ENCODE assay signal across 8 mouse cellular contexts in genomic region chr10:3534445-3534844, GRCm38 (mm10). TPM values are rescaled to one million over a fixed set of nuclear protein-coding genes. Genes with fewer than 3 reads are reported as not detected.
DNase-seq lines count a peak whose midpoint lies in the region; ATAC-seq lines count a peak whose summit lies in the region.

No protein-coding gene starts in this region.

- H3K9ac ChIP-seq in heart, embryonic 16.5 days (ENCODE audit: low read length), result no peak overlapping the region

- H3K4me2 ChIP-seq in heart, embryonic 16.5 days (ENCODE audit: low read depth, low read length), result peak overlapping the region; percentile 57

- no peaks in the 10 kb centered on the region for H3K9me3 ChIP-seq in heart, embryonic 16.5 days (replicated peaks; ENCODE audit: control insufficient read depth, low read length)

- no peak for ATAC-seq in heart, embryonic 16.5 days (replicated peaks; ENCODE audit: extremely low read depth, insufficient read depth, low FRiP score)

- 4% methylated on average over 7 of the region's 7 CpGs for WGBS in heart, embryonic 16.5 days

- H3K27ac ChIP-seq in heart, embryonic 16.5 days (ENCODE audit: low read length), result no peak overlapping the region

- peak; percentile 29 to 56 for DNase-seq in cerebellum, adult 18-20 months
- DNase-seq in cerebellum, adult 11-12 months, result no peak
- peak; percentile 57 to 61 for DNase-seq in B cell, adult 2 months
- peak; percentile 74 to 78 for DNase-seq in cerebellum, postnatal 14 days
- DNase-seq in kidney, postnatal 14 days, result peak; percentile 54
- peak; percentile 52 for DNase-seq in mesoderm, embryonic 11.5 days (ENCODE audit: low read depth, low spot score)
- DNase-seq in thymus, postnatal 4 days, result peak; percentile 55

- no peaks in the 10 kb centered on the region for H3K36me3 ChIP-seq in heart, embryonic 16.5 days (ENCODE audit: control insufficient read depth, insufficient read depth)

- H3K4me1 ChIP-seq in heart, embryonic 16.5 days (ENCODE audit: control insufficient read depth, insufficient read depth, low read length), result peaks cover 17% of the 10 kb centered on the region

- peaks cover 5% of the 10 kb centered on the region; the same call in 1 of the 2 replicates for H3K27me3 ChIP-seq in heart, embryonic 16.5 days (ENCODE audit: control insufficient read depth, insufficient read depth, low read length)

- no peak overlapping the region for H3K4me3 ChIP-seq in heart, embryonic 16.5 days (ENCODE audit: low read length)

RNA-seq across cellular contexts. Expression of gene Iyd, which starts 5.6 kb away (rescaled TPM):
- 0.57 and 0.91 TPM in 2 replicates for polyA plus RNA-seq in heart, embryonic 16.5 days (2015; fragmentation: Nextera tagmentation; extraction: Ambion mirVana)
